18 mouse cellular contexts compared by ENCODE assay signal in the genomic region with DNA sequence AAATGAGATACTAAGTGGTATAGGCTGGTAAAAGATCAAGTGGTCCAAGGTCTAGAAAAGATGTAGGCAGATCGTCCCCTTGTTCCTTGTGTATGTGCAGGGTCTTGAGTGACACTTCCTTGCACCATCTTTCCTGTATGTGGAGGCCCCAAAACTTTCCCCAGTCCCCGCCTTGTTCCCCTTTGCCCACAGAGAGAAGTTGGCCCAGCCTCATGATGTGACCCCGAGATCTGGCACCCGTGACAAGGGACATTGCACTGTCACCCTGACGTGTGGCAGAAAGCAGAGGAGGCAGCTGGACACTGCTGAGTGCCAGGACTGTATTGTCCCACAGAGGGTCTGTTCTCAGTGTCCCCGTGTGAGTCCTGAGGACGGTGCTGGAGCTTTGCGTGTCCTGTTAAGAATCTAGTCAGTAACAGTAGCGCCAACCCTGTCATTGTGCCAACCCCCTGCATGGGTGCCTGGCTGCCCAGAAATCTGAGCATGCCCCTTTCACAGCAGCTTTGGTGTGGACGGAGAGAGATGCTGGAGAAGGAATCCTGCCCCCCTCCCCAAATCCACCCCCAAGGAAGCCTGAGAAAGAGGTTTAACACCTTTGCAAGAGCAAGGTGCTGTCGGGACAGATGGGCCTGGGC. TPM values are rescaled to one million over a fixed set of nuclear protein-coding genes. Genes with fewer than 3 reads are reported as not detected.
DNase-seq lines count a peak whose midpoint lies in the region; ATAC-seq and TF ChIP-seq lines count a peak whose summit lies in the region.
"Had no signal": no experiment of that assay in that cellular context is flagged by ENCODE, and none has a peak within 500 bp of the region (broad histone marks: within the 10 kb centered on the region; RNA-seq: fewer than 3 reads in every experiment).

No protein-coding gene starts in this region.

- ATAC-seq in heart, embryonic 11.5 days (replicated peaks; ENCODE audit: insufficient number of reproducible peaks, low FRiP score, low TSS enrichment): no peak
- ATAC-seq: activated CD4-positive, CD25-positive, alpha-beta regulatory T cell, adult 4 months; midbrain, embryonic 15.5 days had no signal

- WGBS in heart, embryonic 11.5 days (ENCODE audit: insufficient replicate concordance): 70% methylated on average over 11 of the region's 11 CpGs

- peaks cover 53% of the 10 kb centered on the region for H3K4me1 ChIP-seq in bone marrow macrophage, adult 2 months (ENCODE audit: control insufficient read depth, insufficient read depth, low read length)
- no peaks in the 10 kb centered on the region for H3K4me1 ChIP-seq in heart, embryonic 11.5 days (ENCODE audit: control insufficient read depth, insufficient read depth, low read length)
- H3K4me1 ChIP-seq: lung, embryonic 15.5 days; midbrain, embryonic 15.5 days; neural tube, embryonic 13.5 days had no signal

- DNase-seq in layer of hippocampus, adult 11-12 months (ENCODE audit: low spot score): peak; percentile 60
- DNase-seq in layer of hippocampus, postnatal 36 days: no peak
- DNase-seq in B cell, adult 2 months: peak; percentile 40
- DNase-seq in lung, postnatal 4 days: peak; percentile 37 to 53
- DNase-seq in thymus, postnatal 25 days: no peak
- no peak for DNase-seq in thymus, postnatal 14 days
- DNase-seq: cerebellum, adult 8-10 months; gastrocnemius, postnatal 10 days; heart, postnatal 36 days; kidney, adult 8-10 months had no signal

- H3K4me2 ChIP-seq in heart, embryonic 11.5 days: no peak overlapping the region
- H3K4me2 ChIP-seq: lung, embryonic 15.5 days; midbrain, embryonic 15.5 days; neural tube, embryonic 13.5 days had no signal

- no peak for TF ChIP-seq CTCF in bone marrow macrophage, adult 2 months (IDR thresholded peaks at IDR 0.05; ENCODE audit: low read depth, low read length)

- no peaks in the 10 kb centered on the region for H3K27me3 ChIP-seq in heart, embryonic 11.5 days (ENCODE audit: control insufficient read depth, insufficient read depth, low read length)
- H3K27me3 ChIP-seq: lung, embryonic 15.5 days; midbrain, embryonic 15.5 days; neural tube, embryonic 13.5 days had no signal

- no peaks in the 10 kb centered on the region for H3K9me3 ChIP-seq in heart, embryonic 11.5 days (replicated peaks; ENCODE audit: control insufficient read depth, low read length)
- H3K9me3 ChIP-seq: lung, embryonic 15.5 days; midbrain, embryonic 15.5 days; neural tube, embryonic 13.5 days had no signal

- peak overlapping the region; percentile 95 for H3K27ac ChIP-seq in bone marrow macrophage, adult 2 months (ENCODE audit: insufficient read depth, low read depth, low read length)
- no peak overlapping the region for H3K27ac ChIP-seq in heart, embryonic 11.5 days (ENCODE audit: low read depth, low read length)
- H3K27ac ChIP-seq: lung, embryonic 15.5 days; midbrain, embryonic 15.5 days; neural tube, embryonic 13.5 days had no signal

- H3K9ac ChIP-seq in heart, embryonic 11.5 days (ENCODE audit: low read depth, low read length): no peak overlapping the region
- H3K9ac ChIP-seq: lung, embryonic 15.5 days; midbrain, embryonic 15.5 days; neural tube, embryonic 13.5 days had no signal

- no peaks in the 10 kb centered on the region for H3K36me3 ChIP-seq in heart, embryonic 11.5 days (ENCODE audit: control insufficient read depth, insufficient read depth, low read length)
- H3K36me3 ChIP-seq: lung, embryonic 15.5 days; midbrain, embryonic 15.5 days; neural tube, embryonic 13.5 days had no signal

- no peak overlapping the region for H3K4me3 ChIP-seq in bone marrow macrophage, adult 2 months (ENCODE audit: insufficient read depth, low read length)
- H3K4me3 ChIP-seq in heart, embryonic 11.5 days (ENCODE audit: low read depth, low read length): no peak overlapping the region
- H3K4me3 ChIP-seq: lung, embryonic 15.5 days; midbrain, embryonic 15.5 days; neural tube, embryonic 13.5 days had no signal

- no peak for TF ChIP-seq POLR2A in bone marrow macrophage, adult 2 months (IDR thresholded peaks at IDR 0.05; ENCODE audit: borderline replicate concordance, low read depth, low read length)

RNA-seq across cellular contexts. Expression of a gene that starts 9.8 kb away (rescaled TPM):
- not detected for total RNA-seq in layer of hippocampus, postnatal 36 days (2021)
- polyA plus RNA-seq in bone marrow macrophage, adult 2 months (2012; ENCODE audit: insufficient read depth, insufficient read length, missing spikeins): 249 and 274 TPM in 2 replicates
- not detected in 2 replicates for polyA plus RNA-seq in heart, embryonic 11.5 days (2014; fragmentation: Nextera tagmentation; extraction: Ambion mirVana)
- polyA plus RNA-seq: embryonic facial prominence, embryonic 11.5 days had no signal

RNA-seq across cellular contexts. Expression of a gene that starts 35.8 kb away (rescaled TPM):
- total RNA-seq in layer of hippocampus, postnatal 36 days (2021): not detected
- polyA plus RNA-seq in bone marrow macrophage, adult 2 months (2012; ENCODE audit: insufficient read depth, insufficient read length, missing spikeins): 177 and 179 TPM in 2 replicates
- polyA plus RNA-seq in heart, embryonic 11.5 days (2014; fragmentation: Nextera tagmentation; extraction: Ambion mirVana): not detected in 2 replicates
- total RNA-seq: layer of hippocampus, adult 18-20 months had no signal
- polyA plus RNA-seq: embryonic facial prominence, embryonic 11.5 days; midbrain, embryonic 15.5 days; neural tube, embryonic 13.5 days had no signal

RNA-seq across cellular contexts. Expression of a gene that starts 58.0 kb away (rescaled TPM):
- not detected for total RNA-seq in layer of hippocampus, postnatal 36 days (2021)
- 1.3 and 2.4 TPM in 2 replicates for polyA plus RNA-seq in bone marrow macrophage, adult 2 months (2012; ENCODE audit: insufficient read depth, insufficient read length, missing spikeins)
- not detected in 2 replicates for polyA plus RNA-seq in heart, embryonic 11.5 days (2014; fragmentation: Nextera tagmentation; extraction: Ambion mirVana)
- total RNA-seq: layer of hippocampus, adult 18-20 months had no signal
- polyA plus RNA-seq: embryonic facial prominence, embryonic 11.5 days; midbrain, embryonic 15.5 days; neural tube, embryonic 13.5 days had no signal

Comparison
In these comparisons a context has a peak if more than half of its experiments do, and no peak if none do; other contexts are left out.
1. DNase-seq: peak in layer of hippocampus, adult 11-12 months (single experiment), B cell, adult 2 months (2 of 2) and lung, postnatal 4 days (2 of 2); none in layer of hippocampus, postnatal 36 days (0 of 2), thymus, postnatal 25 days (single experiment) and thymus, postnatal 14 days (single experiment).
2. RNA of a gene that starts 9.8 kb away (polyA plus RNA-seq): 249 to 274 TPM in bone marrow macrophage, adult 2 months; not detected in heart, embryonic 11.5 days; every median in the first group is over 100 times any median in the second.
3. RNA of a gene that starts 35.8 kb away (polyA plus RNA-seq): 177 to 179 TPM in bone marrow macrophage, adult 2 months; not detected in heart, embryonic 11.5 days; every median in the first group is over 100 times any median in the second.